Mouse (Mus musculus) hindbrain, embryonic 13.5 days (tissue): ENCODE measurements around the gene Ralb. TPM values are rescaled to one million over a fixed set of nuclear protein-coding genes. Genes with fewer than 3 reads are reported as not detected.

ENCODE experiments used
- ATAC-seq: fragments of 200-750 bp; cut with Nextera tagmentation; 2 replicates; pipeline ENCODE4 v1.8.0; 2017; ENCODE audit warnings: moderate TSS enrichment; ENCODE audit not compliant: low FRiP score
- H3K27ac ChIP-seq: fragments of 300-500 bp; sonication (generic); 2 replicates; pipeline ENCODE4 v1.5.1; 2015; ENCODE audit warnings: inconsistent platforms, mild to moderate bottlenecking, moderate library complexity
- H3K27me3 ChIP-seq: fragments of 300-500 bp; sonication (generic); 2 replicates; pipeline ENCODE4 v1.6.1; 2015; ENCODE audit warnings: mild to moderate bottlenecking, inconsistent platforms
- H3K36me3 ChIP-seq: fragments of 300-500 bp; sonication (generic); 2 replicates; pipeline ENCODE4 v1.6.1; 2015; ENCODE audit warnings: mild to moderate bottlenecking, inconsistent platforms
- H3K4me1 ChIP-seq: fragments of 300-500 bp; sonication (generic); replicated peaks from 2 replicates; pipeline ENCODE4 v1.6.1; 2015; ENCODE audit warnings: inconsistent platforms
- H3K4me2 ChIP-seq: fragments of 300-500 bp; sonication (generic); 2 replicates; pipeline ENCODE4 v1.6.1; 2015; ENCODE audit warnings: inconsistent platforms, mild to moderate bottlenecking, moderate library complexity
- H3K4me3 ChIP-seq: fragments of 300-500 bp; sonication (generic); 2 replicates; pipeline ENCODE4 v1.5.1; 2015; ENCODE audit warnings: mild to moderate bottlenecking, inconsistent platforms
- H3K9ac ChIP-seq: fragments of 300-500 bp; sonication (generic); 2 replicates; pipeline ENCODE4 v1.6.1; 2015; ENCODE audit warnings: mild to moderate bottlenecking, inconsistent platforms
- H3K9me3 ChIP-seq: fragments of 300-500 bp; sonication (generic); 2 replicates; pipeline ENCODE4 v1.6.1; 2016; ENCODE audit warnings: inconsistent platforms
- WGBS: fragments of 180-500 bp; shearing (Covaris S2); methylation state at CpG from one replicate; pipeline ENCODE4 v1.1.7; 2015; 5-methylcytosine and 5-hydroxymethylcytosine counted together
- polyA plus RNA-seq: library from polyadenylated mRNA; unstranded; fragments of >200 nt; fragmentation: Nextera tagmentation; extraction: Ambion mirVana; gene quantifications from 2 replicates; pipeline ENCODE4 v1.2.1, GENCODE M21; 2015

Gene Ralb
- polyA plus RNA-seq, 1 experiment from 2014 or later = 67.3 TPM

- H3K36me3 ChIP-seq = no peaks in the 10 kb centered on the region
- H3K4me1 ChIP-seq = peaks cover 57% of the 10 kb centered on the region
- peak overlapping the region; percentile 65 for H3K4me3 ChIP-seq
- H3K9me3 ChIP-seq = no peaks in the 10 kb centered on the region
- peaks cover 76% of the 10 kb centered on the region for H3K27me3 ChIP-seq
- peak overlapping the region; percentile 78 for H3K9ac ChIP-seq
- 1% methylated on average over 31 of the region's 32 CpGs for WGBS
- H3K27ac ChIP-seq = no peak overlapping the region
- ATAC-seq = peak; percentile 9; the same call in 1 of the 2 replicates
- H3K4me2 ChIP-seq = peak overlapping the region; percentile 92
Observed at GRCm38 (mm10) chr1:119422460-119423015, 82.1 kb downstream of the Ralb start.

- ATAC-seq = peak; percentile 34
- H3K4me3 ChIP-seq = peak within 1 kb of the TSS; percentile 65
- WGBS = under 1% methylated on average over 55 of the region's 92 CpGs
- peak within 1 kb of the TSS; percentile 78 for H3K9ac ChIP-seq
- peak within 1 kb of the TSS; percentile 76 for H3K27ac ChIP-seq
- no peaks in the 10 kb centered on the region for H3K36me3 ChIP-seq
- H3K9me3 ChIP-seq = no peaks in the 10 kb centered on the region
- H3K4me2 ChIP-seq = peak within 1 kb of the TSS; percentile 92
- peaks cover 64% of the 10 kb centered on the region for H3K4me1 ChIP-seq
- H3K27me3 ChIP-seq = peaks cover 83% of the 10 kb centered on the region
Observed at GRCm38 (mm10) chr1:119421576-119422421, 82.8 kb downstream of the Ralb start, which contains the start of gene Inhbb. Gene Inhbb (minus strand): TSS chr1:119422248.

- H3K4me2 ChIP-seq = peak overlapping the region; percentile 92
- no peaks in the 10 kb centered on the region for H3K9me3 ChIP-seq
- peaks cover 70% of the 10 kb centered on the region for H3K4me1 ChIP-seq
- peaks cover 90% of the 10 kb centered on the region for H3K27me3 ChIP-seq
- H3K4me3 ChIP-seq = peak overlapping the region; percentile 65
- WGBS = 0% methylated on average over 43 of the region's 78 CpGs
- 0 out of 2 replicates have a peak, but pooled peaks have one; percentile 21 for ATAC-seq
- no peaks in the 10 kb centered on the region for H3K36me3 ChIP-seq
- H3K27ac ChIP-seq = peak overlapping the region; percentile 76
- H3K9ac ChIP-seq = peak overlapping the region; percentile 78
Observed at GRCm38 (mm10) chr1:119420984-119421575, 83.5 kb downstream of the Ralb start.

Other genes with a start within 250 kb of the Ralb start
- gene Inhbb, start 82.5 kb downstream of the Ralb start, polyA plus RNA-seq = 2.2 and 2.7 TPM in 2 replicates
- gene Tmem185b, start 21.4 kb upstream of the Ralb start, polyA plus RNA-seq = 19.5 and 20.5 TPM in 2 replicates
- gene Epb41l5, start 144.2 kb upstream of the Ralb start, polyA plus RNA-seq = 18.5 and 19.0 TPM in 2 replicates